ENCODE assay signal across 7 mouse cellular contexts in genomic region chr19:3587729-3588128, GRCm38 (mm10). TPM values are rescaled to one million over a fixed set of nuclear protein-coding genes. Genes with fewer than 3 reads are reported as not detected.
DNase-seq lines count a peak whose midpoint lies in the region; ATAC-seq and TF ChIP-seq lines count a peak whose summit lies in the region.
"Not testable (repeated sequence)": the region's sequence is repeated elsewhere in the genome, so short reads cannot be mapped to it uniquely, and the experiment has no call there.

No protein-coding gene starts in this region.

- dilution Hi-C loops in CH12.LX (cut with MboI; ENCODE audit: extremely low pct_ligation_motif_present, extremely low pct_unique_long_range_greater_than_20kb, low sequenced_read_pairs), result not testable (repeated sequence)

- peak; percentile 47 for DNase-seq in CH12.LX (ENCODE audit: extremely low read depth)
- peak; percentile 39 for DNase-seq in adrenal gland, postnatal 10 days
- peak; percentile 17 for DNase-seq in embryo, embryonic 11 days
- peak; percentile 69 for DNase-seq in induced T-regulatory cell, adult 2 months (ENCODE audit: low read depth)
- DNase-seq in liver, result peak; percentile 47
- peak; percentile 17 to 30 for DNase-seq in spleen, postnatal 36 days (ENCODE audit: low spot score in 2 of 2)

- H3K36me3 ChIP-seq in CH12.LX (replicated peaks in 1 of 2; ENCODE audit: control insufficient read depth in 1 of 2, insufficient read depth in 1 of 2, low read length in 1 of 2), result peaks cover 0 to 15% of the 10 kb centered on the region in 2 experiments

- not testable (repeated sequence) for H3K27ac ChIP-seq in CH12.LX (ENCODE audit: insufficient read depth, low read depth)

- peak; percentile 34 for TF ChIP-seq RAD21 in CH12.LX (IDR thresholded peaks at IDR 0.05; ENCODE audit: low read depth, low read length)

- H3K79me2 ChIP-seq in CH12.LX (replicated peaks; ENCODE audit: control insufficient read depth, extremely low read depth, insufficient read depth, poor library complexity, severe bottlenecking), result not testable (repeated sequence)

- ATAC-seq in megakaryocyte progenitor cell, adult 5-6 weeks (replicated peaks; ENCODE audit: poor library complexity), result peak; percentile 62

- peak; percentile 61 to 64 for TF ChIP-seq CTCF in CH12.LX (conservative IDR thresholded peaks at IDR 0.05 in 1 of 2, IDR thresholded peaks at IDR 0.05 in 1 of 2; ENCODE audit: low read depth in 2 of 2, low read length in 2 of 2)

- not testable (repeated sequence) for H3K9me3 ChIP-seq in CH12.LX (replicated peaks; ENCODE audit: low read length)

- not testable (repeated sequence) for H3K4me3 ChIP-seq in CH12.LX (replicated peaks in 1 of 3; ENCODE audit: low read depth in 2 of 3, low read length in 2 of 3, poor library complexity in 1 of 3)

- not testable (repeated sequence) for TF ChIP-seq POLR2A in CH12.LX (IDR thresholded peaks at IDR 0.05; ENCODE audit: low read depth, low read length)

- in situ Hi-C loops in CH12.LX (cut with MboI; ENCODE audit: low pct_ligation_motif_present, low pct_unique_long_range_greater_than_20kb, low sequenced_read_pairs), result not testable (repeated sequence)

- not testable (repeated sequence) for H3K27me3 ChIP-seq in CH12.LX (replicated peaks)

- not testable (repeated sequence) for TF ChIP-seq EP300 in CH12.LX (IDR thresholded peaks at IDR 0.05; ENCODE audit: low read length)

- not testable (repeated sequence) for H3K4me2 ChIP-seq in CH12.LX (ENCODE audit: insufficient read depth, low read depth, poor library complexity, severe bottlenecking)

- H3K9ac ChIP-seq in CH12.LX (ENCODE audit: insufficient read depth, low read depth), result not testable (repeated sequence)

- not testable (repeated sequence) for H3K4me1 ChIP-seq in CH12.LX (ENCODE audit: control insufficient read depth in 1 of 2, insufficient read depth in 2 of 2)

TF ChIP-seq in CH12.LX, 34 proteins besides CTCF, POLR2A, EP300 and RAD21:
- peak; percentile 58 for TF ChIP-seq SMC3 (IDR thresholded peaks at IDR 0.05; ENCODE audit: low read depth, low read length)

RNA-seq across cellular contexts. Expression of gene Ppp6r3, which starts 12.2 kb away (rescaled TPM):
- 67.0 and 68.5 TPM in 2 replicates for total RNA-seq in CH12.LX (2012; rRNA removed)
- total RNA-seq in CH12.LX (2014; rRNA removed), result 94.6 and 104 TPM in 2 replicates
- polyA plus RNA-seq in CH12.LX (2012; ENCODE audit: insufficient read length, low read depth), result 66.2 and 72.3 TPM in 2 replicates
- 10 to 100 TPM; 87.1 to 99.7 TPM for total RNA-seq in adrenal gland, postnatal 10 days (2021)
- 87.2 and 88.0 TPM in 2 replicates for total RNA-seq in megakaryocyte progenitor cell, adult 5-6 weeks (2015)
- 82.1 and 93.0 TPM in 2 replicates for total RNA-seq in megakaryocyte progenitor cell, adult 5-6 weeks (2017)

Comparison
In these comparisons a context has a peak if more than half of its experiments do, and no peak if none do; other contexts are left out.
1. DNase-seq: peak in every context shown above with its lines; median percentile 69 in induced T-regulatory cell, adult 2 months; 47 in CH12.LX; 47 in liver; 39 in adrenal gland, postnatal 10 days; 24 in spleen, postnatal 36 days; 17 in embryo, embryonic 11 days.